Comparison of ENCODE assay signal across 23 mouse cellular contexts in genomic region chr6:136122593-136122992, GRCm38 (mm10). TPM values are rescaled to one million over a fixed set of nuclear protein-coding genes. Genes with fewer than 3 reads are reported as not detected.
DNase-seq lines count a peak whose midpoint lies in the region; ATAC-seq and TF ChIP-seq lines count a peak whose summit lies in the region.
"Had no signal": no experiment of that assay in that cellular context is flagged by ENCODE, and none has a peak within 500 bp of the region (broad histone marks: within the 10 kb centered on the region; RNA-seq: fewer than 3 reads in every experiment).

No protein-coding gene starts in this region.

- TF ChIP-seq CTCF in lung, embryonic 14.5 days (IDR thresholded peaks at IDR 0.05; ENCODE audit: low read depth) = no peak
- no peak for TF ChIP-seq CTCF in lung, adult 2 months (IDR thresholded peaks at IDR 0.05; ENCODE audit: insufficient read depth, low read length)
- no peak for TF ChIP-seq CTCF in lung, postnatal 0 days (IDR thresholded peaks at IDR 0.05)

- TF ChIP-seq POLR2A in lung, adult 2 months (IDR thresholded peaks at IDR 0.05; ENCODE audit: borderline replicate concordance, extremely low read depth, low read depth, low read length) = no peak

- H3K4me1 ChIP-seq in lung, embryonic 14.5 days (ENCODE audit: insufficient read depth) = no peaks in the 10 kb centered on the region
- no peaks in the 10 kb centered on the region for H3K4me1 ChIP-seq in lung, adult 2 months (ENCODE audit: control insufficient read depth, insufficient read depth, low read length)
- no peaks in the 10 kb centered on the region for H3K4me1 ChIP-seq in lung, postnatal 0 days (ENCODE audit: insufficient read depth, low read depth, low read length)

- no peaks in the 10 kb centered on the region for H3K9me3 ChIP-seq in lung, embryonic 14.5 days (ENCODE audit: low read depth, low read length)
- H3K9me3 ChIP-seq in lung, postnatal 0 days (ENCODE audit: low read length) = no peaks in the 10 kb centered on the region

- H3K4me3 ChIP-seq in lung, embryonic 14.5 days (ENCODE audit: low read depth, low read length) = no peak overlapping the region
- H3K4me3 ChIP-seq in lung, adult 2 months (replicated peaks; ENCODE audit: extremely low read depth, low read depth, low read length) = no peak overlapping the region
- no peak overlapping the region for H3K4me3 ChIP-seq in lung, postnatal 0 days (ENCODE audit: low read depth, low read length)

- no peak overlapping the region for H3K4me2 ChIP-seq in lung, embryonic 14.5 days
- H3K4me2 ChIP-seq in lung, postnatal 0 days (replicated peaks; ENCODE audit: low read depth, low read length) = no peak overlapping the region

- no peaks in the 10 kb centered on the region for H3K36me3 ChIP-seq in lung, embryonic 14.5 days (ENCODE audit: insufficient read depth)
- H3K36me3 ChIP-seq in lung, postnatal 0 days (ENCODE audit: insufficient read depth, low read length) = no peaks in the 10 kb centered on the region
- H3K36me3 ChIP-seq: G1E had no signal

- TF ChIP-seq EP300 in lung, postnatal 0 days (IDR thresholded peaks at IDR 0.05) = peak; percentile 86

- peak; percentile 5 for DNase-seq in lung, embryonic 14.5 days
- no peak for DNase-seq in lung, adult 2 months
- peak; percentile 73 for DNase-seq in lung, postnatal 0 days (ENCODE audit: low spot score)
- no peak for DNase-seq in lung, postnatal 14 days
- peak; percentile 14 for DNase-seq in lung, postnatal 25 days (ENCODE audit: low spot score)
- DNase-seq in lung, postnatal 4 days = no peak
- DNase-seq in lung, postnatal 36 days = peak; percentile 7
- DNase-seq in lung, postnatal 10 days = no peak
- DNase-seq: adrenal gland, adult 2 months; adrenal gland, adult 8-10 months; adrenal gland, postnatal 10 days; adrenal gland, postnatal 14 days; adrenal gland, postnatal 25 days; adrenal gland, postnatal 36 days; B cell, adult 2 months; cerebellum, adult 11 months; cerebellum, adult 11-12 months had no signal

- H3K27ac ChIP-seq in lung, embryonic 14.5 days (ENCODE audit: low read depth) = no peak overlapping the region
- H3K27ac ChIP-seq in lung, postnatal 0 days (ENCODE audit: low read length) = no peak overlapping the region

- H3K27me3 ChIP-seq in lung, embryonic 14.5 days (ENCODE audit: insufficient read depth, low read length) = no peaks in the 10 kb centered on the region
- no peaks in the 10 kb centered on the region for H3K27me3 ChIP-seq in lung, postnatal 0 days (replicated peaks; ENCODE audit: insufficient read depth, low read length)
- H3K27me3 ChIP-seq: CH12.LX, Patski had no signal

- no peak overlapping the region for H3K9ac ChIP-seq in lung, embryonic 14.5 days
- H3K9ac ChIP-seq in lung, postnatal 0 days (replicated peaks; ENCODE audit: low read depth) = no peak overlapping the region

- whole genome bisulfite sequencing in lung, embryonic 14.5 days = 59% methylated on average over 3 of the region's 3 CpGs
- WGBS in lung, adult 2 months = 73% methylated on average over 3 of the region's 3 CpGs
- 58% methylated on average over 3 of the region's 3 CpGs for WGBS in lung, postnatal 0 days

- ATAC-seq in lung, embryonic 14.5 days (ENCODE audit: insufficient read depth) = no peak
- ATAC-seq in lung, postnatal 0 days = peak; percentile 86
- ATAC-seq: activated CD4-positive, CD25-positive, alpha-beta regulatory T cell, adult 4 months; CD4-positive, CD25-positive, alpha-beta regulatory T cell, adult 4 months; Patski had no signal

RNA-seq across cellular contexts. Expression of gene Grin2b, which starts 50.7 kb away (rescaled TPM):
- 0.47 and 0.82 TPM in 2 replicates for polyA plus RNA-seq in lung, embryonic 14.5 days (2014; fragmentation: Nextera tagmentation; extraction: Ambion mirVana)
- 0.12 TPM in 1 of 2 replicates, not detected in the other for polyA plus RNA-seq in lung, adult 2 months (2012; rRNA removed)
- 0.50 and 0.60 TPM in 2 replicates for polyA plus RNA-seq in lung, postnatal 0 days (2015; fragmentation: Nextera tagmentation; extraction: Ambion mirVana)
- polyA plus RNA-seq: C2C12; CD4-positive, CD25-positive, alpha-beta regulatory T cell, adult 4 months; G1E; Patski had no signal

Comparison
In these comparisons a context has a peak if more than half of its experiments do, and no peak if none do; other contexts are left out.
1. DNase-seq: peak in lung, embryonic 14.5 days (single experiment), lung, postnatal 0 days (single experiment), lung, postnatal 25 days (single experiment) and lung, postnatal 36 days (single experiment); none in lung, adult 2 months (single experiment), lung, postnatal 14 days (single experiment), lung, postnatal 4 days (0 of 2) and lung, postnatal 10 days (single experiment).